Mouse (Mus musculus) heart, postnatal 36 days (tissue): ENCODE data around the gene Tshz2. TPM values are rescaled to one million over a fixed set of nuclear protein-coding genes. Genes with fewer than 3 reads are reported as not detected.

Source experiments
- DNase-seq, 2 experiments: peaks; one replicate each; pipeline ENCODE4 v3.0.0; 2021 to 2022
- intact Hi-C: fragments of 180-260 bp; cut with DNase I; formaldehyde crosslinking; loops from one replicate; pipeline ENCODE4 v1.15.1; 2025
- total RNA-seq, 2 experiments: library from RNA; stranded (reverse); gene quantifications; 2 replicates each; pipeline ENCODE4 v1.2.3; 2021

The Tshz2 gene
- total RNA-seq, 2 experiments from 2014 or later = 13.6 to 14.9 TPM

DNA sequence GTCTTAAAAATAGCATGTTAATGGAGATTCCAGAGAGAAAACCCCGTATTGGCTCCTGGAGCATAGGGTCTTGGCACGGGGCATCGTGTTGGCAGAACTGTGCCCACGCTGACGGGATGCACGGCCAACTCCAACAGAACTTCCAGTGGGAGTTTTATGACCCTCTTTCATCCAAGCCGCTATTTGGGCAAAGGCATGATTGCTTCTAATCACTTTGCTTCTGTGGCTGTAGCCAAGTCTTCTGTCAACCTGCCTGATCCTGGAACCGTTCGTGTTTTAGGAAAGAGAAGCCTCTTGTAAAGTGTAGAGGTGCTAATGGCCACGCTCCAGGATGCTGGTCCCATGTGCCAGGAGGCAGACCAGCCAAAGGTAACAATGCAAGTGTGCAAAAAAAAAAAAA is 350.1 kb downstream of the Tshz2 start:
- no peak for DNase-seq

DNA sequence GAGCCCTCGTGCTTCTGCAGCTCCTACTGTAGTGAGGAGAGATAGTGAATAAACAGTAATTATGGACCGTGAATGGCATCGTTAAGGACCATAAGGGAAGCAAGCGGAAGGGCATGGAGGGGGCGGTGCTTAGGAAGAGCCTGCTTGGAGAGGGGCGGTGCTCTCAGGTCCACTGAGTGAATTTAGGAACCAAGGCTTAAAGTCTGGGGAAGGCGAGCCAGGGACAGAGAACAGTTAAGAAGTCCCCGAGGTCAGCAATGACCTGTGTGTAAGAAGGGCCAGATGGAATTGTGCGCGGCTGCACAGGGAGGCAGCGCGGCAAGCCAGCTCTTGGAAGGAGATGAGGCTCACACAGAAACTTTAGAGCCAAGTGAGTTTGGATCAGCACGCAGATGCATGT is 354.4 kb downstream of the Tshz2 start:
- intact Hi-C loops = no loop called here
- no peak for DNase-seq

More for the DNA sequence above, 350.1 kb downstream of the Tshz2 start:
- intact Hi-C loops = no loop called here

DNA sequence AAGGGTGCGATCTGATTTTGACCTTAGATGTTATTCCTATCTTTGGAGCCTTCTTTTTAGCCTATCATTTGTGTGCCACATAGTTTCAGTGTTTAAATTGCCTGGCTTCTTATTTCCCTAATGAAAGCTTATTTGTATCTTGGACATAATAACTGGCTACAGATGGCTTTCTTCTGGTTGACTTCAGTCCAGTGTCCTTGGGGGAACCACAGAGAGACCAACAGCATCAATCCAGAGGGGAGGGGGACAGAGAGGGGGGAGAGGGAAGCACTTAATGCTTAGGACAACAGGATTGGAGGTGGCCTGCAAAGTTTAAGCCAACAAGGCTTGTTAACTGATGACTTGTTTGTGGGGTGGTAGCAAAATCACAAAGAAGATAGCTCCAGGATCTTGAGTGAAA is 356.4 kb downstream of the Tshz2 start:
- intact Hi-C loops = no loop called here
- DNase-seq = no peak

DNA sequence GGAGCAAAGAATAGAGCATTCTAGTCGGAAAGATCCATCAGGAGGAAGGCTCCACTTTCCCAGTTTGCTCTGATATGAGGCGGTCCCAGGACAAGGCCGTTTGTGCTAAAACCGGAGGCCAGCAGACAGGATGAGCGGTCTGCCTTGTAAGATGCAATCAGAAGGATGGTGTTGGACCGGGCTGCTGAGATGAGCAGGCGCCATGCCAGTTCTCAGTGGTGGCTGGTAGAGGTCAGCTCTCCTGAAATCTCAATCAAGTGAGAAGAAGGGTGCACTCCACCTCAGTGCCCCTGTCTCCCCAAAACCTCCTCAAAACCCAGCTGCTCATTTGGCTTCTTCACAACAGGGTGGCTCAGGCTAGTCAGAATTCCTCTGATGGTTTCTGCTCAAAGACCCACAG is 358.2 kb downstream of the Tshz2 start:
- intact Hi-C loops = no loop called here
- DNase-seq = no peak

DNA sequence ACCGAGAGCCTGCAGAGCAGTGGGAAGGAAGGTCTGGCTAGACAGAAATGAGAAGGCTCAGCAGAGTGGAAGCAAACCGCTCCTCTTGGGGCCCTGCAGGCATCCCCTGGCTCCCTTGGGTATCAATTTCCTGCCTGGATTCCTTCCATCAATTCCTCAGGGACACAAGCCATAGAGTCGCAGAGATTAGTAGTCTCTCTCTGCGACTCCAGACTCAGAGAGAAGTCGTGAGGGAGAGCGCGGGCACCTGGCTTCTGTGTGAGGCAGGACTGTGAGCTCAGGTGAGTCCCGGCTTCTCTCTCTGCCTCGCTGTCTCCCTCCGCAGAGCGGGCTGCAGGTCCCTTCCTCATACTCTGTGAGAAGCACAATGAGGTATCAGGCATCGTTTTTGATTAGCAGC is 363.2 kb downstream of the Tshz2 start:
- DNase-seq = peak in 1 of 2 experiments; percentile 25
- intact Hi-C loops = no loop called here

DNA sequence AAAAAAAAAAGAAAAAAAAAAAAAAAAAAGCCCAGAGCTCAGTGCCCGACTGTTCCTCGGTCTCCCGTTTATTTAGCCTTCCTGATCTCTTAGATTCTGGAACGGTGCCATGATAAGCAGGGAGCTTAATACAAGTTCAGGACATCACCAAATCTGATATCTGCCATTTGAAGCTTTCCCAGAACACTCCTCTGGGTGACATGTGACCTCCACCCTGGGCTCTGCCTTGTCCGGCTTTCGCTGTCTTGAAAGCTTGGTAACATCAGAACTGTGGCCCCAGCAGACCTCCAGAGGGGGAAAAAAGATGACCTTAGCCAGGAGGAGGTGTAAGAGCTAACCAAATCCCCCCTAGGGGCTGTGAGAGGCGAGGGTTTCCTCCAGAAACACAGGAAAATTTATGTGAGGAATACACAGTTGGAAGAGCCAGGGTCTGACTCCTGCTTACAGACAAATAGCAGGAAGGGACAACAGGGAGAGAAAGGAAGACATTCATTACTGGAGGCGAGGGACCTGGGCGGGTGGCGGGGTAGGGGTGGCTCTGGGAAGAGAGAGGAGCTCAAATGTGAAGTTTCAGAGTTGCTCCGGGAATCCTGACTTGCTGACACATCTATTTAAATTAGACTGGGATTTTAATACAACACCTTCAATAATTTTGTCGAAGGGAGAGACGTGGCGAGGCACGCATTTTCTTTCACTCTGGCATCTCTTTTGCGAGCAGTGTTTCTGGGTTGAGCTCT is 363.9 kb downstream of the Tshz2 start:
- no peak for DNase-seq
- intact Hi-C loops = no loop called here

DNA sequence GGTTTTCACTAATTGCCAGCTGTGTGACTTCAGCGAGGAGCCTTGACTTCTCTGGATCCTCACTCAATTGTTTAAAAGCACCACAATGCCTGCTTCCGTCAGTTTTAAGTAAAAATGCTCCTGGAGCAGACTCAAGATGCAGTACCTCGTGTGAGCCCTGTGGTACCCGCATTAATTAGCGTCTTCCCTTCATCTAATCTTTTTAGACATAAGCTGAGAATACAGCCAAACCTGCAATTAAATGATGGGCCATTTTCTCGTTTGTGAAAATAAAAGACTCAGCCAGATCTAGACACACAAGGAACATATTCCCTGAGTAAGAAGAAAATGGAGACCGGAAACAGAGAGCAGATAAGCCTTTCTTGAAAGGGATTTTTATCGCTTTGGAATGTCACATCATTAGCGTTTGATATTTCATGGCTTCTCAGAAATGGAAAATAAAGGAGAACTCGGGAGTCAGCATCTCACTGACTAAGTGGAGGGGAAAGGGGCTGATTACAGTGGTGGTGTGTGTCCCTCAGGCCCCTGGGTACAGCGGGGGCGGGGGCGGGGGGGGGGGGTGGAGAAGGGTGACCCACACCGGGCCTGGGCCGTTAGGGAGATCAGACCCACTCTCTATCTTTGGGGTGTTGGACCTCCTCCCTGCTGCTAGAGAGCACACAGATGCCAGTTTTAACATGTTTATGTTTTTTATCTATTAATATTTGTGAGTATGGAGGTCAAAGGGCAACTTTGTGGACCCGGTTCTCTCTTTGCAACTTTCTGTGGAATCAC is 364.6 kb downstream of the Tshz2 start:
- no peak for DNase-seq
- intact Hi-C loops = no loop called here

DNA sequence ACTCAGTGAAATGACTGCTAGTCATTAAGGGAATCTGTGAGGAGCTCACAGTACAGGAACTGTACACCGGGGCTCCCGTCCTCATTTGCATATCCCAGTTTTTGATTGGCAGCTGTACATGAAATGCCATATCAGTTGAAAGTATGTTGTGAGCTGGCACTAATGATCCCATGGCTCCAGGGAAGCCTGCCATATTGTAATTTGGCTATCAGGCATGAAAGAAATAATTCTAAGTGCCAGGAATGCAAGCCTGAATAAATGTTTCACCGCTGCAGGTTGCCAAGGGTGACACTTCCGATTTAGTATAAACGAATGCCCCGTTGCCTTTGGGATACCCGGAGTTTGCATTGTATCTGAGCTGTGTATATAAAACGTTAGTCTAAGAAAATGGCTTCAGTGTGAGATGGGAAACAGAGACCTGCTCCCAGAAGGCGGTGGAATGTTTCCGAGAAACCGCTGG is 366.1 kb downstream of the Tshz2 start:
- intact Hi-C loops = no loop called here
- DNase-seq = no peak

DNA sequence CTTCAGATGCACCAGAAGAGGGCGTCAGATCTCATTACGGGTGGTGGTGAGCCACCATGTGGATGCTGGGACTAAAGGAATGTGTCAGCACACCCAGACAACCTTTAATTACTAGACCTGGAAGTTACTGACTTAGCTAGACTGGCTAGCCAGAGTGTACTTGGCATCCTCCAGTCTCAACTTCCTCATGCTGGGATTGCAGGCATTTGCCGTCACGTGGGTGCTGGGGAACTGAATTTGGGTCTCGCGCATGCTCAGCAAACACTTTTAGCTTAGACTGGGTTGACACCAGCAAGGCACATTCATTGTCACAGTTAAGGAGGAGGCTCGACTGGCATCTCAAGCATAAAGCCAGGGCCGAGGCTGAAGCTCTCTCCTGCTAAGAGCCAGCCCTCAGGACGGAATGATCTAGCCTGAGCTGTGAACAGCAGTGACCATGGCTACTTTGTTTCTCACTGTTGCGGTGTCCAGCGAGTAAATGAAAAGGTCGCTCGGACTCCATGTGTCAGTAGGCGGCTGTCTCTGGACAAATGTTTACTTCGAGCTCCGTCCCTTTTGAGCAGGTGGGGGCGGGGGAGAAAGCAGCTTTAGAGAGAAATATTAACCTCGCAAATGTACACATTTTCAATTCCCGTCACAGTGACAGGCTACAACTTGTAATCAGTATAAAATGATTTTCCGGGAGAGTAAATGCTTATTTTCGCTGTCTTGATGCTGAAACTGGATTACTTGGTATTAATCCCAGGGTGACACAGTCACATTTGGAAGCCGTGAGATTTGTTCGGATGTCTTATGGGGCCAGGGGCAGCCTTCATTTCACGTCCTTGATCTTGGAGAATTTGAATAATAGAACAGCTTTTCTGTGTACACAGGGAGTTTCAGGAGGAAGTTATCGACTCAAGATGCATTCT is 370.0 kb downstream of the Tshz2 start:
- DNase-seq = no peak
- intact Hi-C loops = no loop called here

DNA sequence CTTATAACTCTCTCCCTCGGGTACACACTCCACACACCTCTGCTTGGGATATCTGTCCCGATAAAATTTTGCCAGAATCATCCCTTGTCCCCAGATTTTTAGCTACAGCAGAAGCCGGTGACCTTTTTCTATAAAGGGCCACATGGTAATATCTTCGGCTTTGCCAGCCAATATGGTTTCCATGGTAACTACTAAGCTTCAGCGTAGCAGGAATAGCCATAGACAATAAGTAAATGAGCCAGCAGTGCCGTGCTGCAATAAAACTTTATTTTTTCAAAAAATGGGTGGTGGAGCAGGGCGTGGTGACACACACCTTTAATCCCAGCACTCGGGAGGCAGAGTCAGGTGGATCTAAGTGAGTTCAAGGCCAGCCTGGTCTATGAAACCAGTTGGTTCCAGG is 370.9 kb downstream of the Tshz2 start:
- intact Hi-C loops = no loop called here
- DNase-seq = no peak

DNA sequence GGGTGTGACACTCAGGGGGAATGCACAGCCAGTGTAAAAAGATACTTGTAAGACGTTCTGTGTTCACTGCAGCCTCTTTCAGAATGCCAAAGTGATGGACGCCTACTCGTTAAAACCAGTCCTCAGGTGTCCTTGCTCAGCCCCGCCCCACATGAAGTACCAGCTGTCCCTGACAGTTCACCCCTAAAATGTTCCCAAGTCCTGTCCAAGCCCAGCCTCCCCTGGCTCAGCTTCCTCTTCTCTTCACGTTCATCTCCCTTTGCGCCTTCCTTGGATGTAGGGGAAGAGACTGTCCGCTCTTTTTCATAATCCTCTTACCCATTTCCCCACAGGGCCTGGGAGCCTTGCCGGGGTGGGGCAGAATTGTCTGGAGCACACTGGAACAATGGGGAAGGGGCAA is 374.0 kb downstream of the Tshz2 start:
- intact Hi-C loops = no loop called here
- DNase-seq = peak in 1 of 2 experiments; percentile 6

DNA sequence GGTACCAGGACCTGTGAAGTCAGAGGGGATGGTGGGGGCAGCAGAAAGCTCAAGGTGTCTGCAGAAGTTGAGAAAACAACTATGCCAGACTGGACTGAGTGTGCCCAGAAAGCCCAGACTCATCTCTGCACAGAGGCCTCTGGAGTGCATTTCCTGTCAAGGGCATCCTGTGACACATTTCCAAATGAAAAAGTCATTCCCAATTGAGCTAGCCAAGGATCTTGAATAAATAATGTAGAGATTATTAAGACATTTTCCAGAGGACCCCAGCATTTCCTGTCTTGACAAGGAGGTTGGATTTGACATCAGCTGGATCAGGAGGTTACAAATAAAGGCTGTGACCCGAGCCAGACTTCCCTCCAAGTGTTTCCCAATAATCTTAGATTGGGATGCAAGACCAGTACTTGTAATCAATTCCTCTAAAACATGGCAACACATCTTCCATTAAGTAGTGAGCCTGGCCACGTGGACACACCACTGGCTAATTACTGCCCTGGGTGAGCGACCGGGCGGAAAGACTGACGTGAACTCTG is 374.7 kb downstream of the Tshz2 start:
- intact Hi-C loops = no loop called here
- DNase-seq = no peak

DNA sequence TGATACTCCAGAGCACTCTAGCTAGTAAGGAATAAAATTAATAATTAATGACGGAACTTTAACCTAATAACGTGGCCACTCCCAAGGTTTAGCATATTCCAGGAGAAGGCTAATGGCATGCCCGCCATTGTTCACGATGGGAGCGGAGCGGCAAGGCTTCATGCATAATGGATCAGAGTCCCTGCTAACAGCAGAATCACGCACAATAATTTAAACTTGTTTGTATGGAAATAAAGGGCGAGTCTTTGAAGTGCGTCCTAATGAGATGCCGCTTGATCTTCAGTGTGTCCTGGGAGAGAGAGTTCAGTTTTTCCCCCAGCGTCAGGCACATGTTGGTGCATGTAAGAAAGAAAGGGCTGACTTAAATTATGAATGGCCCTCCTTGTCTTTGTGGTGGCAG is 376.9 kb downstream of the Tshz2 start:
- no peak for DNase-seq
- intact Hi-C loops = no loop called here

DNA sequence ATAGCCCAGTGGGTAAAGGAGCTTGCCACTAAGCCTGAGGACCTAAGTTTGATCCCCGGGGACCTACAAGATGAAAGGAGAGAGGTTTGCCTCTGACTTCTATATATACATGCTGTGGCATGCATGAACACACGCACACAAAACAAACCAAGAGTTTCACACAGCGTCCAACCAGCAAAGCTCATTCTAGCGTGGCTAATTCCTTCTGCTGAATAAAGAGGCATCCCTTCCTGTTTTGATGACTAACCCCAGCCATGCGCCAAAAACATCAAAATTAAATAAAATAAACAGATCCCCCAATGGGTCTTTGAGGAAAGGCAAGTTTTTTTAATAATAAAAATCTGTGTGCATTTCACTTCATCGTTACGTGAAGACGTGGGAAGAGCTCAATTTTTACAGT is 379.0 kb downstream of the Tshz2 start:
- DNase-seq = no peak
- intact Hi-C loops = no loop called here

DNA sequence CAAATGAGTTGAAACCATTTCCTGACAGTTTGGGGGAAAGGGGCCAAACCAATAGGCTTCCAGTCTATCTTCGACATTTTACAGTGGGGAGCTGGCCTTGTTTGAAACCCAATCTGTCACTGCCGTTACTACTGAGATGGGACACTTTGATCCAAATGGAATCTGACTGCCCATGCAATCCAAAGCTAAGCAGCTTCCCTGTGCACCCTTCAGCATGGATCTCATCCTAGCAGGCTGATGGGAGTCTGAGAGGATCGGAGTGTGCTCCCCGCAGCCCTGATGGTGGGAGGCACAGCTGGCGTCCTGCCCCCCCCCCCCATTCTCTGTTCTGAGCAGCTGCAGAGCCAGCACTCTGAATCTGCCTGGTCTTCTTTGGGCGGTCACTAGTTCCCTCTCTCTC is 384.5 kb downstream of the Tshz2 start:
- no peak for DNase-seq

DNA sequence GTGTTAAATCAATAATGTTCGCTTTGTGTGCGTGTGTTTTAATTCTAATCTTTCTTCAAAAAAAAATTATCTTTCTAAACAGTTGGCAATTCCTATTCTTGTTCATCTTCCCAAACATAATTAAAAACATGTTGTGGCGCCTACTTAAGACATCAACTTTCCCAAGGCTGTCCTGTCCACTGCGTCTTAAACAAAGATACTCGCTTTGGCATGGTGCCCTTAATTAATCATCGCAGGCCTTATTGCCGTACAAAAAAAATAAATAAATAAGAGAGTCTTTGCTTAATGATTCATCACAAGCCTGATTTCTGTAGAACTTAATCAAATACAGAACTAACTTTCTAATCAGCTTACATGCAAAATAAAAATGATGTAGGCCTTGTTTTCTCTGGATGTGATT is 385.1 kb downstream of the Tshz2 start:
- intact Hi-C loops = no loop called here
- DNase-seq = no peak

More for the DNA sequence above, 384.5 kb downstream of the Tshz2 start:
- intact Hi-C loops = no loop called here

DNA sequence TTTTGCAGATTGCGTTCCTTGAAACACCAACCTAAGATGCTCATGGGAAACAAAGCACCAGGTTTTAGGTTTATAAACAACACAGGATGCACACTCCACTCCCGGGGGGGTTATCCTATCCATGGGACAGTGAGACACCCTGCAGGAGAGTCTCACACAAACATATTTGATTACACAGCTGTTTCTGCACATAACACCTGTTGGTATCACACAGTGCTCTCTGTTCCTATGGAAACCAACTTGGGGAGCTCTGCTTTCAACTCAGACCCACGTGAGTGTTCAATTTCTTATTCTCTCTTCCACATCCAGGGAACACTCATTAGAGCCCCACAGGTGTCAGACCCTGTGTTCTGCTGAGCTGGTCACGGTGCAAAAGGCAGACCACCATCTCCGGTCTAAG is 390.1 kb downstream of the Tshz2 start:
- no peak for DNase-seq
- intact Hi-C loops = no loop called here

DNA sequence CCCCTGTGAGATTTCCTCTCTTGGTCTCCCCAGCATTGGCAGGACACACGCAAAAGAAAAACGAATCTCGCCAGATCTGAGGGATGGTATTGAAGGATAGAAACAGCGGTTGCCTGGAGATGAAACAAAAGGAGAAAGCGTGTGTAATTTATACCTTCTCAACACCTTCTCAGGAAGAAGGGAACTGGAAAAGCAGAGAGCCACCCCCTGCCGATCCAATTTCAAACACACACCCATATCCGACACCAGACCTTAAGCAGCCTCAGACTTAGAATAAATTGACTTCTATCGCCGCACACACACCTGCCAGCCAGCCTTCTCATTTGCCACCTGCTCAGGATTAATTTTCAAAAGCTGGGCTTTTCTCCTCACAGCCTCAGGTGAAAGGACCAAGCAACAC is 390.9 kb downstream of the Tshz2 start:
- intact Hi-C loops = no loop called here
- DNase-seq = no peak

DNA sequence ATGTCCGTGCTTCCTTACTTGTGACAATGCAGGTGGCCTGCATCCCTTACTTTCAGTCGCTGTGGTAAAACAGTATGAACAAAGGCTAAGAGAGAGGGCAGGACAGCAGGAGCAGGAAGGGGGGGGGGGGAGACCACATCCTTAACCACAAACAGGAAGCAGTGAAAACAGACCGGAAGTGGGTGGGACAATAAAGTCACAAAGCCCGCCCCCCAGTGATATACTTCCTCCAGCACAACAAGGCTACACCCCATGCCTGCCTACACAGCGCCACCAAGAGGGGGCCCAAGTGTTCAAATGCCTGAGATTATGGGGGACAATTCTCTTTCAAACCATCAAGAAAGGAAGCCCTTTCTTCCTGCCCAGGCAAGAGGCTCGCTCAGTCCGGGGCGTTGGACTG is 392.1 kb downstream of the Tshz2 start:
- no peak for DNase-seq
- intact Hi-C loops = no loop called here

DNA sequence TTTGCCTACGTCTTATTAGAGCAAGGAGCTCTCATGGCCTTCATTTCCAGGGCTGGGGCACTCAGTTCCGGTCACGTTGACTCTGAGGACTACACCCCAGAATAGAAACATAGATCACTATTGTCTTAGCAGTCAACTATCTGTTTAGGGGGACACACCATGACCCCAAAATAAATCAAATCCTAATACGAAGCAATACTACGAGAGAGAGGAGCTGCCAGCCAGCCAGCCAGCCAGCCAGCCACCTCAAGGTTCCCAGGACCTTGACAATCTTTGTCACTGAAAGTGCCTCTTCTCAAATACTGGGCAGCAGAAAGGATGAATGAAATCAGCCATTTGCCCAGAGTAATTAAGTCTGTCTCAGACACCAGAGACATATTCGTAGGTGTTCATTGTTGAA is 393.1 kb downstream of the Tshz2 start:
- intact Hi-C loops = no loop called here
- DNase-seq = no peak

DNA sequence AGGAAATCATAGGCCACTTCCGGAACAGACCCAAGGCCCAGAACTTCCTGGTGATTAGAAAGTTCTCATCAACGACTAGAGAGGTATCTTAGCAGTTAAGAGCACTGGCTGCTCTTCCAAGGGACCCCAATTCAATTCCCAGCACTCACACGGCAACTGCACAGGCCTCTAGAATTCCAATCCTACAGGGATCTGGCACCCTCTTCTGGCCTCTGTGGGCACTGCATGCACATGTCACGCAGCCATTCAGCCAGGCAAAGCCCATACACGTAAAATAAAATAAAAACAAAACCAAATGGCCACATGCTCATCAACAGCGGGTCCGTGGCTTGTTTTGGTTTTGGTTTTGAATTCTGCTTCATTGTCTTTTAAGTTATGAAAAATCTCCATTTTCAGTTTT is 395.0 kb downstream of the Tshz2 start:
- intact Hi-C loops = no loop called here
- peak in 1 of 2 experiments; percentile 13 for DNase-seq
